Mouse (Mus musculus) frontal cortex, adult 2 months (tissue): Measurements from ENCODE around the gene Spata1. TPM values are rescaled to one million over a fixed set of nuclear protein-coding genes. Genes with fewer than 3 reads are reported as not detected.

ENCODE experiments used
- DNase-seq, 2 experiments: peaks; one replicate each; pipeline ENCODE4 v3.0.0; 2022; ENCODE audit warnings: low spot score in 1 of 2; ENCODE audit errors: extremely low spot score in 1 of 2
- polyA plus RNA-seq: library from polyadenylated mRNA; depleted of rRNA; stranded (reverse); fragments of >200 nt; gene quantifications from 2 replicates; pipeline ENCODE4 v1.2.3, GENCODE M21; 2012; rRNA removed

The Spata1 gene
- polyA plus RNA-seq, 1 experiment, result 4.7 TPM

- no peak for DNase-seq
These were observed 75.8 kb downstream of the Spata1 start for GRCm38 (mm10) chr3:146423710-146424109.

- no peak for DNase-seq
These were observed 77.8 kb downstream of the Spata1 start for GRCm38 (mm10) chr3:146421787-146422186.

- DNase-seq, result no peak
These were observed 79.5 kb downstream of the Spata1 start for GRCm38 (mm10) chr3:146419992-146420537.

- DNase-seq, result no peak
These were observed 80.0 kb downstream of the Spata1 start for GRCm38 (mm10) chr3:146419534-146419933.

GRCm38 (mm10) chr3:146418901-146419300 lies 80.7 kb downstream of the Spata1 start:
- DNase-seq, result no peak

GRCm38 (mm10) chr3:146417873-146418272 lies 81.7 kb downstream of the Spata1 start:
- DNase-seq, result no peak

GRCm38 (mm10) chr3:146414555-146414954 lies 85.0 kb downstream of the Spata1 start:
- DNase-seq, result no peak

- DNase-seq, result no peak
These were observed 85.6 kb downstream of the Spata1 start for GRCm38 (mm10) chr3:146413992-146414391.

- DNase-seq, result peak in 1 of 2 experiments; percentile 47
These were observed 86.5 kb downstream of the Spata1 start for GRCm38 (mm10) chr3:146413016-146413415.

GRCm38 (mm10) chr3:146412480-146412879 lies 87.1 kb downstream of the Spata1 start:
- no peak for DNase-seq

- DNase-seq, result no peak
These were observed 87.5 kb downstream of the Spata1 start for GRCm38 (mm10) chr3:146412008-146412407.

- no peak for DNase-seq
These were observed 89.4 kb downstream of the Spata1 start for GRCm38 (mm10) chr3:146410114-146410513.

Other genes starting within 250 kb of the Spata1 start
- gene Ssx2ip, start 95.1 kb downstream of the Spata1 start, polyA plus RNA-seq, result 38.1 and 38.9 TPM in 2 replicates
- gene Ctbs, start 50.0 kb downstream of the Spata1 start, polyA plus RNA-seq, result 5.1 and 6.0 TPM in 2 replicates
- gene Gng5, start 54 bp upstream of the Spata1 start, polyA plus RNA-seq, result 93.6 and 102 TPM in 2 replicates
- gene Rpf1, start 21.7 kb upstream of the Spata1 start, polyA plus RNA-seq, result 18.9 and 19.7 TPM in 2 replicates
- gene Uox, start 70.7 kb upstream of the Spata1 start, polyA plus RNA-seq, result 0.20 and 0.34 TPM in 2 replicates
- not detected in 2 replicates for gene Dnase2b, start 115.8 kb upstream of the Spata1 start, polyA plus RNA-seq
- not detected in 2 replicates for gene 4930503B20Rik, start 151.6 kb upstream of the Spata1 start, polyA plus RNA-seq
- gene Samd13, start 185.8 kb upstream of the Spata1 start, polyA plus RNA-seq, result 0.48 and 0.64 TPM in 2 replicates